Mouse (Mus musculus) frontal cortex, postnatal 14 days (tissue): ENCODE data around the gene Ints2.

ENCODE experiments used
- DNase-seq, 2 experiments: peaks; one replicate each; pipeline ENCODE4 v3.0.0; 2022; ENCODE audit warnings: low spot score in 2 of 2

The Ints2 gene

GRCm38 (mm10) chr11:86174173-86174572 is 83.2 kb downstream of the Ints2 start:
- DNase-seq, result peak; percentile 6 to 42

DNA sequence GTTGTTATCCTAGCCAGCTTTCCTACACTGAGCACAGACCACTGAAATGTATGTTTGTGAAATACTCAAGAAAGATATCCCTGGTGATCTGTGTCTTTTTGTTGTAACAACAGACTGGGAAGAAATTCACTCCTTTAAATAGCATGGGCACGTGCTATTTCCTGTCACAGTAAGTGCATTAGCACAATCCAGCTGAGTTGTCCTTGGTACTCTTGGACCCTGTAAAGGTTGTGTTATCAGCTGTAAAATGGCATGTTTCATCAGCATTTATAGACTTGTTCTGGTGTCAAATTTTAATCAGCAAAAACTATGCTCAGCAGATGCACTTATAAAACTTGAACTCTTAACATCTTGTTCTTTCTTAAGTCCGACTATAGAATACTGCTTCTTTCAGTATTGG is 86.6 kb downstream of the Ints2 start:
- no peak for DNase-seq
